Mouse (Mus musculus) forebrain, embryonic 13.5 days (tissue): ENCODE data around the gene Camp. TPM values are rescaled to one million over a fixed set of nuclear protein-coding genes. Genes with fewer than 3 reads are reported as not detected.

Source experiments
- ATAC-seq: fragments of 200-750 bp; cut with Nextera tagmentation; 2 replicates; pipeline ENCODE4 v1.8.0; 2017
- H3K27ac ChIP-seq: fragments of 300-500 bp; sonication (generic); 2 replicates; pipeline ENCODE4 v1.5.1; 2015; ENCODE audit warnings: inconsistent platforms, mild to moderate bottlenecking, moderate library complexity
- H3K27me3 ChIP-seq: fragments of 300-500 bp; sonication (generic); 2 replicates; pipeline ENCODE4 v1.6.1; 2015; ENCODE audit warnings: mild to moderate bottlenecking, inconsistent platforms
- H3K36me3 ChIP-seq: fragments of 300-500 bp; sonication (generic); 2 replicates; pipeline ENCODE4 v1.6.1; 2015; ENCODE audit warnings: mild to moderate bottlenecking, inconsistent platforms; ENCODE audit not compliant: poor library complexity, severe bottlenecking
- H3K4me1 ChIP-seq: fragments of 300-500 bp; sonication (generic); 2 replicates; pipeline ENCODE4 v1.6.1; 2015; ENCODE audit warnings: inconsistent platforms
- H3K4me2 ChIP-seq: fragments of 300-500 bp; sonication (generic); 2 replicates; pipeline ENCODE4 v1.6.1; 2015; ENCODE audit warnings: inconsistent platforms, mild to moderate bottlenecking, moderate library complexity
- H3K4me3 ChIP-seq: fragments of 300-500 bp; sonication (generic); 2 replicates; pipeline ENCODE4 v1.5.1; 2015; ENCODE audit warnings: mild to moderate bottlenecking, inconsistent platforms
- H3K9ac ChIP-seq: fragments of 300-500 bp; sonication (generic); 2 replicates; pipeline ENCODE4 v1.6.1; 2015; ENCODE audit warnings: mild to moderate bottlenecking, inconsistent platforms
- H3K9me3 ChIP-seq: fragments of 300-500 bp; sonication (generic); replicated peaks from 2 replicates; pipeline ENCODE4 v1.6.1; 2016; ENCODE audit warnings: inconsistent platforms
- WGBS: fragments of 180-500 bp; shearing (Covaris S2); methylation state at CpG from one replicate; pipeline ENCODE4 v1.1.7; 2015; 5-methylcytosine and 5-hydroxymethylcytosine counted together
- polyA plus RNA-seq: library from polyadenylated mRNA; unstranded; fragments of >200 nt; fragmentation: Nextera tagmentation; extraction: Ambion mirVana; gene quantifications from 2 replicates; pipeline ENCODE4 v1.2.1, GENCODE M21; 2015

The Camp gene
- polyA plus RNA-seq, 1 experiment from 2014 or later, result 0.45 TPM

DNA sequence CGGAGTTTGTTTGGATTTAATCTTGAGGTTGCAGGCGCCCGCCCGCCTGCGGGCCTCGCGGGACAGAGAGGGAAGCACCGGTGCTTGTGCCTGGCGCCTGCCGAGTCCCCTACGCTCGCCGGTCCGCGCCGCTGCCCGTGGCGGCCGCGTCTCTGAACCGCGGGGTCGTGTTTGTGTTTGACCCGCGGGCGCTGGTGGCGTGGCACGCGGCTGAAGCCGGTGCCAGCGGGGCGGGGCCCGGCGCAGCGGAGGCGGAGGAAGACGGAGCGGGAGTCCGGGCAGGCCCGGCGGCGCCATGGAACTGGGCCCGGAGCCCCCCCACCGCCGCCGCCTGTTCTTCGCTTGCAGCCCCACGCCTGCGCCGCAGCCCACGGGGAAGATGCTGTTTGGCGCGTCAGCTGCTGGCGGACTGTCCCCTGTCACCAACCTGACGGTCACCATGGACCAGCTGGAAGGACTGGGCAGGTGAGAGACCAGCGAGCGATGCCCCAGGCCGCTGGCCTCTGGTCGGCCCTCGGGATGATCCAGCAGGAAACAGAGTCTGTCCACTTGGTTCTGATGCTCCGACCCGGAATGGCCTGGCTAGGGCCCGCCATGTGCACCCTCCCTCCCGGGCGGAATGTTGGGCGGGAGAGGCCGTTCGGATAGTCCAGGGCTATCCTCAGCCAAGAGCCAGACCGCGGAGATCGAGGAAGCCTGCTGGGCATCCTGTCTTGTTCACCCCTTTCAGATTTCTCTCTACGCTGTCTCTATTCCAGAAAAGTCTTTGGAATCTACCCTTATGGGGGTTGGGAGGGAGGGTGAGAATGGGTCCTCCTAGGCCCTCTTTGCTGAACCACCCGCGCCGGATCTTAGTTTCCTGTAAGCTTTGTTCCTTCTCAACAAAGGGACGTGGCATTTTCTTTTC lies 26.5 kb upstream of the Camp start:
- H3K9me3 ChIP-seq, result no peaks in the 10 kb centered on the region
- peaks cover 34% of the 10 kb centered on the region for H3K36me3 ChIP-seq
- peak; percentile 66 for ATAC-seq
- H3K4me2 ChIP-seq, result peak overlapping the region; percentile 81
- no peaks in the 10 kb centered on the region for H3K27me3 ChIP-seq
- peak overlapping the region; percentile 85 for H3K27ac ChIP-seq
- H3K4me1 ChIP-seq, result peaks cover 21% of the 10 kb centered on the region
- peak overlapping the region; percentile 98 for H3K4me3 ChIP-seq
- WGBS, result under 1% methylated on average over 62 of the region's 76 CpGs
- peak overlapping the region; percentile 97 for H3K9ac ChIP-seq

DNA sequence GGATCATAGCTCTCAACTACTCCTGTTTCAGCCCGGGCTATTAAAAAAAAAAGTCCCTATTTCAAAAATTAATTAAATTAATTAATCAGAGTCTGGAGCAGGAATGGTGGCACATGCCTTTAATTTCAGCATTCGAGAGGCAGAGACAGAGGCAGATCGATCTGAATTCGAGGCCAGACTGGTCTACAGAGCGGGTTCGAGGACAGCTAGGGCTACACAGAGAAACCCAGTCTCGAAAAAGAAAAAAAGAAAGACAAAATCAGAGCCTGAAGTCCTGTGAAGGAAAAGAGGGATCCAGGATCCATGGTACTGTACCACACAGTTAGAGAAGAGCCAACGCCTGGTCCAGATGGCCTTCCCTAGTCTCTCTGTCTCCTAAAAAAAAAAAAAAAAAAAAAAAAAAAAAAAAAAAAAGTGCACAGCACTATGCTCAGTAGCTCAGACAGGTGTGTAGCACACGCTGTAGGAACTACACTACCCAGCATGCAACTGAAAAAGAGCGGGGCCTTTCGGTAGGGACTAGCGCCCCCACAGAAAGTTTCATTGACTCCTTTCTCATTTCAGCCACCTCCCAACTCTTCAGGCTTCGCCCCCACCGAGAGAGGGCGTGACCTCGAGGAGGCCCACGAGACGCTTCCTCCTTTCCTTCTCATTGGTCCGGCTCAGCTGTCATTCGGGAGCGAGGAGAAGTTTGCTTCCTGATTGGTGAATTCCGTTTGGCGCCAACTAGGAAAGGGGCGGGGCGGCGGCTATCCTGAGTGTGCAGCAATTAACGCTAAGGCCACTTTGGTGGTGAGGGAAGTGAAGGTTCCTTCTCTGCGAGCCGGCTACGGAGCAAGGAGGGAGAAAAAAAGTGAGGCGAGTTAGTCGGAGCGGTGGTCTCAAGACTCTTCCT lies 25.6 kb upstream of the Camp start, which contains the start of gene Cdc25a:
Gene Cdc25a (plus strand): TSS at position 783 of the 895 bp plus-strand sequence.
- ATAC-seq, result peak; percentile 95
- Histone ChIP-seq H3K36me3 (peaks cover 25% of the 10 kb centered on the region), H3K27ac (peak within 1 kb of the TSS; percentile 85), H3K9ac (peak within 1 kb of the TSS; percentile 97), H3K27me3 (no peaks in the 10 kb centered on the region), H3K4me2 (peak within 1 kb of the TSS; percentile 81), H3K9me3 (no peaks in the 10 kb centered on the region), H3K4me1 (peaks cover 18% of the 10 kb centered on the region), H3K4me3 (peak within 1 kb of the TSS; percentile 98)
- WGBS, result 5% methylated on average over 33 of the region's 33 CpGs

DNA sequence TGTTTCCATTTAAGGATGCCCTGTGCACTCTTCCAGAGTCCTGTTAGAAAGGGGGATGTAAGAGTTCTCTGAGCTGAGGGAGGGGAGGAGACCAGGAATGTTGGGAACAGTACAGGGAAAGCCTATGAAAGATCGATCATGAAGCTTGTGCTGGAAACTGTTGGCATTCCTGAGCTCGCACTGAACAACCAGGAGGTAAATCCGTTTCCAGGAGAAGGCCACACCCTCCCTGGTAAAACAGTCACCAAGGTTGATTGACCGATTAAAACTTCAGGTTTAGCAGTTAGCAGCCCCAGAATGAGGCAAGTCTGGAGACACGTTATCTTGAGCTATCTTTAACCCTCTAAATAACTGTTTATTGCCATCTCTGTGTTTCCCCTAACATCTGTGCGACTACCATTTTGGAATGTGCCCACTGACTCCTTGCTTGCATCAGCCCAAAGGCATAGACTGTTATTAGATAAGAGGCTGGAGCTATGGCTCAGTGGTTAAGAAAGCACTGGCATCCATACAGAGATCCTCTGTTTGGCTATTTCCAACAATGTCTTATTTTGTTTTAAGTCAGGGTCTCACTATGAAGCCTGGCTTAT lies 21.7 kb upstream of the Camp start:
- H3K9me3 ChIP-seq, result no peaks in the 10 kb centered on the region
- WGBS, result 51% methylated on average over 6 of the region's 6 CpGs

DNA sequence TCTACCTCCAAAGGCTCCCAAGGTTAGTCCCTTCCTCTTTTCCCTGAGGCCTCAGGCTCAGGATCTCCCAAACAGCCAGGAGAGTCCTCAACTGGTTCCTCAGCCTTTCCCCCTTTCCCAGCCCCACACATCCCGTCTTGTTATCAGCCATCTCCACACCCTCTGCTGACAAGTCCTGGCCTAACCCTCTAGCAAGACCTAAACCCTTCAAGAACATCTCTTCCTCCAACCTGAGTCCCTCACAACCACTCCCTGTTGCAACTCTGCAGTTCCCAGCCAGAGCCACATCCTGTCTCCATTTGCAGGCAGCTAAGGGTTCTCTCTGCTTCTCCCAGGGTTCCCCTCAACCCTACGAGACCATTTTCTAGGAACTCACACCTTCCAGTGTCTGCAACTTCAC lies 16.8 kb upstream of the Camp start:
- Histone ChIP-seq H3K27ac (no peak overlapping the region), H3K4me2 (no peak overlapping the region), H3K27me3 (0 out of 2 replicates have a peak, but pooled peaks cover 2% of the 10 kb centered on the region), H3K9me3 (no peaks in the 10 kb centered on the region), H3K36me3 (no peaks in the 10 kb centered on the region), H3K4me3 (no peak overlapping the region), H3K4me1 (no peaks in the 10 kb centered on the region), H3K9ac (no peak overlapping the region)
- ATAC-seq, result no peak
- WGBS, result 82% methylated on average over 2 of the region's 2 CpGs

More for the DNA sequence above, 21.7 kb upstream of the Camp start:
- no peaks in the 10 kb centered on the region for H3K4me1 ChIP-seq
- no peaks in the 10 kb centered on the region for H3K27me3 ChIP-seq
- no peak overlapping the region for H3K27ac ChIP-seq
- H3K9ac ChIP-seq, result no peak overlapping the region
- ATAC-seq, result no peak
- no peak overlapping the region for H3K4me2 ChIP-seq
- H3K4me3 ChIP-seq, result no peak overlapping the region
- no peaks in the 10 kb centered on the region for H3K36me3 ChIP-seq

DNA sequence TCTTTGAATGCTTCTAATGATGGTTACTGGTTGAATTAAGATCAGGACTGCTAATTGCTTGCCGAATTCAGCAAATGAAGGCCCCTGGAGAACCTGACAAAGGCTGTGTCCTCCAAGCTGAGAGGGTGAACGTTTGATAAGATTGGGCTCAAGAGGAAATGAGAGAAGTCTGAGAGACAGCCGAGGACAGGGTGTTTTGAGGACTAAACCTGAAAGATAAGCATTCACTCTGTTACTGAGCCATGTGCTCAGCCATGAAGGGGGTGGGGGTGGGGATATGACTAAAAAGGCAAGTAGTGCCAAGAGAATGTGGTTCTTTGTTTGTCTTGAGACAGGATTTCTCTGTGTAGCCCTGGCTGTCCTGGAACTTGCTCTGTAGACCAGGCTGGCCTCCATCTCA lies 13.7 kb upstream of the Camp start:
- H3K9ac ChIP-seq, result no peak overlapping the region
- H3K9me3 ChIP-seq, result no peaks in the 10 kb centered on the region
- no peak for ATAC-seq
- no peak overlapping the region for H3K4me2 ChIP-seq
- no peak overlapping the region for H3K4me3 ChIP-seq
- 0 out of 2 replicates have a peak, but pooled peaks cover 2% of the 10 kb centered on the region for H3K27me3 ChIP-seq
- 45% methylated on average over 3 of the region's 3 CpGs for WGBS
- no peaks in the 10 kb centered on the region for H3K4me1 ChIP-seq
- no peak overlapping the region for H3K27ac ChIP-seq
- H3K36me3 ChIP-seq, result no peaks in the 10 kb centered on the region

DNA sequence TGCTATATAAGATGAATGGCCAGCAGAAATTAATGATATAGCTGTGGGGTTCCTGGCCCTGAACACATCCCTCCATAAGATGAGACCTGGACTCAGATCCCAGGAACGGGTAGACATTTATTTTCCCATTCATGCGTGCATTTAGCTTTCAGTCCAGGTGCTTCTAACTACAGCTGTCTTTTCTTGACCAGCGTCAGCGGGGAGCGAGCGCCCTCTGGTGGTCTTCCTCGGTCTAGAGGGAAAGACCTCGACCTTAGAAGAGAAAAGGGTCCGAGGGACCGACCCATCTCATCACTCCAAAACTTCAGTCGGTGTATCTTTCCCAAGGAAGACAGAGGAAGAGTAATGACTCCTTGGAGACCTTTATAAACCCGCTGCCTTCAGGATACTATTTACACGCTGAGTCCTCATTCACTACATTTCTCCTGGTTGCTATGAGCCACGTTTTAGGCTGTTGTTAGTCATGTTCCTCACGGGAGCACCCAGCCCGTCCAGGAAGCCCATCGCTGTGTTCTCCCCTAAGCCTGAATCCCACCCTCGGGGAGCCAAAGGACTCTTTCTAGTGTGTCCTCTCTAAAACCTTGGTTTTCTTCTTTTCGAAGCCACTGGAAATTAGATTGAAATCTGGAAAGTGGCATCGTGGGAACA lies 13.1 kb upstream of the Camp start:
- peak; percentile 45 for ATAC-seq

DNA sequence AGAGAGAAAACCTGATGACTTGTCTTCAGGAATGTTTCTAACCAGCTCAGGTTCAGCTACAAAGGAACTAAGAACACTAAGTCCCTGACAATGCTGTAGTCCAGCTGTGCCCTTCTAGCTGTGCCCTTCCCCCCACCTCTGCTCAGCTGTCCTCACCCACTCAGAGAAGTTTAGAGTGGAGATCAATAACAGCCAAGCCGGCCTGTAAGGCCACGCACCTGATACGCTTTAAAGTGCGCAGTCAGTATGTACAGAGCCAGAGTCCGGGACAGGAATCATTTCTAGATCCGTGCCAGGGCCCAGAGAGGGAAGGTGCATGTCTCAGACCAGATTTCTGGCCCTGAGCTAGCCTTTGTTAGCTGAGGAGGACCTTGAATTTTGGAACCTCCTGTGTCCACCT lies 6.5 kb upstream of the Camp start:
- H3K4me3 ChIP-seq, result no peak overlapping the region
- 79% methylated on average over 6 of the region's 6 CpGs for WGBS
- no peak overlapping the region for H3K4me2 ChIP-seq
- no peak overlapping the region for H3K9ac ChIP-seq
- ATAC-seq, result no peak
- no peak overlapping the region for H3K27ac ChIP-seq
- no peaks in the 10 kb centered on the region for H3K36me3 ChIP-seq
- H3K4me1 ChIP-seq, result no peaks in the 10 kb centered on the region
- no peaks in the 10 kb centered on the region for H3K27me3 ChIP-seq
- H3K9me3 ChIP-seq, result no peaks in the 10 kb centered on the region

More for the DNA sequence above, 13.1 kb upstream of the Camp start:
- Histone ChIP-seq H3K9me3 (no peaks in the 10 kb centered on the region), H3K4me1 (no peaks in the 10 kb centered on the region), H3K9ac (no peak overlapping the region), H3K4me3 (no peak overlapping the region), H3K36me3 (no peaks in the 10 kb centered on the region), H3K4me2 (peak overlapping the region; percentile 39), H3K27me3 (0 out of 2 replicates have a peak, but pooled peaks cover 2% of the 10 kb centered on the region), H3K27ac (no peak overlapping the region)
- 18% methylated on average over 20 of the region's 20 CpGs for WGBS

DNA sequence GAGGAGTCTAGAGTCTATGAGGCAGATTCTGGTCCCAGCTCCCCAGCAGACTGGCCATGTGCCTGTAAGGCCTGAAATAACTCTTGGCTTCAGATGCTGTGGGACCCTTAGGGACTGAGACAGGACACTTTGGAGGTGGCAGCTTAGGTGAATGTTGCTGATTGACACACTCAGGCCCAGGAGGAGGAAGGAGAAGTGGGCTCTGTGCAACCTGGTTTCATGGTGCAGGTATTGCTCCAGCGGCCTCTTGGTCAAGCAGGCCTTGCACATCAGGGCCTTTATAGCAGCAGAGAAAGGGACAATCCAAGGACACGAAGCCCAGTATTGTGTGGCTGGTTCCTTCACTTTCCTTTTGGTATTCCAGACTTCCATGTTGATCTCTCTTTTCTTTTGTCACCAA lies 4.9 kb upstream of the Camp start:
- Histone ChIP-seq H3K36me3 (no peaks in the 10 kb centered on the region), H3K4me3 (no peak overlapping the region), H3K27me3 (no peaks in the 10 kb centered on the region), H3K4me2 (no peak overlapping the region), H3K27ac (no peak overlapping the region), H3K4me1 (no peaks in the 10 kb centered on the region), H3K9me3 (no peaks in the 10 kb centered on the region), H3K9ac (no peak overlapping the region)
- no peak for ATAC-seq
- WGBS, result 87% methylated on average over 2 of the region's 2 CpGs

DNA sequence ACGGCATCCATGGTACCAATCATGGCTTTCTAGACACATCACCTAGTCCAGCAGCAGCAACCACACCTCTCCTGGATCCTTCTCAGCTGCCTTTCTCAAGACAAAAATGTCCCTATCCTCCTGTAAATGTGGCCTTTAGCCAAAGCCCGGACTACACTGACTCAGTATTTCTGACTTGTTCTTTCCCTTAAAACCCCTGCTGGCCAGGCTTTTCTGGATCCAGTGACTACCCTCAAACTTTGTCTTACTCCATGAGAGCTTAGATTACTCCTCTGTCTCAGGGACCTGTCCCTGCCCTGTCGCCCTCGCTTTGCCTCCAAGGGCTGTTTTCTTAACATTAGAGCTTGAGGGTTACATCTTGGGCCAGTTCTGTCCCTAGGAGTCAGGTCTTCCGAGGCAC lies 682 bp upstream of the Camp start:
- Histone ChIP-seq H3K27ac (no peak overlapping the region), H3K36me3 (peaks cover 5% of the 10 kb centered on the region), H3K4me3 (no peak overlapping the region), H3K9me3 (no peaks in the 10 kb centered on the region), H3K4me1 (no peaks in the 10 kb centered on the region), H3K9ac (no peak overlapping the region), H3K27me3 (no peaks in the 10 kb centered on the region), H3K4me2 (no peak overlapping the region)
- no peak for ATAC-seq
- 85% methylated on average over 5 of the region's 5 CpGs for WGBS

DNA sequence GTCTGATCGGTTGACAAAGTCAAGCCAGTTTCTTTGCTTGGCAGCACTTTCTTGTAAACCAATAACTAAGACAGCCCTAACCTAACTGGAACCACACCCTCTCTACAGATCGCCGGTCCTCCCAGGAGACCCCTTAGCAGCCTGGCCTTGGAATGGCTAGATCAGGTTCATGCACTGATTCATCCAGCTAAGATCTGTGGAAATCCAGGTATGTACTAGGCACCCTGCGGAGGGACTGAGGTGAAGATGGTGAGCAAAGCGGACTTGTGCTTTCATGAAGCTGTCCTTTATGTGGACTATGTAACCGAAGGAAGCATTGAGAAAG lies 16.4 kb downstream of the Camp start:
- H3K4me3 ChIP-seq, result peak overlapping the region; percentile 62
- no peaks in the 10 kb centered on the region for H3K27me3 ChIP-seq
- peaks cover 14% of the 10 kb centered on the region for H3K4me1 ChIP-seq
- H3K9ac ChIP-seq, result peak overlapping the region; percentile 73
- peaks cover 31% of the 10 kb centered on the region for H3K36me3 ChIP-seq
- peak; percentile 60 for ATAC-seq
- peak overlapping the region; percentile 89 for H3K4me2 ChIP-seq
- no peaks in the 10 kb centered on the region for H3K9me3 ChIP-seq
- WGBS, result 10% methylated on average over 6 of the region's 6 CpGs
- no peak overlapping the region for H3K27ac ChIP-seq

DNA sequence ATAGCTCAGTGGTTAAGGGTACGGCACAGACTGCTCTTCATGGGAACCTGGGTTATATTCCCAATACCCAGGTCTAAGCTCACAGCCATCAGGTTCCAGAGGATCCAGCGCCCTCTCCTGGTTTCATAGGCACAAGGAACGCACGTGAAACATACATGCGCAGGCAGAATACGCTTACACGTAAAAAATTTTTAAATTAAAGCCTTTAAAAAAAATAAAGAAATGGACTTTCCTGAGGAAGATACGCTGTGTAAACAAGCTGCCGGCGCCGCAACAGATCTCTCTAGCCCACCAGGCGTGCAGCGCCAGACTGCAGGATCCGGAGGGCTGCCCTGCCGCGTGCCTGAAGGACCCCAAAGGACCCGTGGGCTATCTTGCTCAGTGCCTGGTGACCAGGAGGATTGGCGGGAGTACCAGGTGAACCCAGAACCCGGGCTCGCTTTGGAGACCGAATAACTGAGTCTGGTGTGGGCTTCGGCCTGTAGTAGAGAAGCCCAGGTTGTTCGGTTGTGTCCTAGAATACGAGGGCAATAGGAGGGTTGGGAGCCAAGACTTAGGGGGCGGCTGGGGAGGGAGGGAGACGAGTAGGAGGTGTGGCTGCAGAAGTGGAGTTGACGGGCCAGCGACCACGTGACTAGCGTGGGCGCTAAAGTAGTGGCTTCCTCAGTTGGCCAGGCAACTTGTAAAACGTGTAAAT lies 16.9 kb downstream of the Camp start, which contains the start of gene Nme6:
Gene Nme6 (plus strand): TSS at position 359 of the 697 bp plus-strand sequence.
- under 1% methylated on average over 32 of the region's 32 CpGs for WGBS
- H3K27ac ChIP-seq, result peak within 1 kb of the TSS; percentile 57
- ATAC-seq, result peak; percentile 98
- peak within 1 kb of the TSS; percentile 62 for H3K4me3 ChIP-seq
- peaks cover 26% of the 10 kb centered on the region for H3K36me3 ChIP-seq
- peaks cover 14% of the 10 kb centered on the region for H3K4me1 ChIP-seq
- peak within 1 kb of the TSS; percentile 89 for H3K4me2 ChIP-seq
- H3K27me3 ChIP-seq, result no peaks in the 10 kb centered on the region
- no peaks in the 10 kb centered on the region for H3K9me3 ChIP-seq
- H3K9ac ChIP-seq, result peak within 1 kb of the TSS; percentile 73
